Mouse (Mus musculus) CH12.LX (cell line): ENCODE data around the gene Dennd1a. TPM values are rescaled to one million over a fixed set of nuclear protein-coding genes. Genes with fewer than 3 reads are reported as not detected.

Source experiments
- DNase-seq: peaks from one replicate; pipeline ENCODE4 v3.0.0-alpha.2; 2013; ENCODE audit errors: extremely low read depth
- H3K27ac ChIP-seq: 2 replicates; pipeline ENCODE4 v1.5.1; 2012; ENCODE audit warnings: low read depth, mild to moderate bottlenecking, control low read depth, moderate library complexity; ENCODE audit not compliant: insufficient read depth
- H3K27me3 ChIP-seq: replicated peaks from 2 replicates; pipeline ENCODE3; 2012; ENCODE audit warnings: inconsistent platforms
- H3K36me3 ChIP-seq, 2 experiments: replicated peaks in 1 of 2; 2 replicates each; pipeline versions ENCODE3 to v1.6.1; 2012; ENCODE audit warnings: inconsistent platforms in 1 of 2, low read length in 1 of 2, mild to moderate bottlenecking in 1 of 2, mixed read lengths in 1 of 2, moderate library complexity in 1 of 2; ENCODE audit not compliant: control insufficient read depth in 1 of 2, insufficient read depth in 1 of 2
- H3K4me1 ChIP-seq, 2 experiments: 2 replicates each; pipeline ENCODE4 v1.6.1; 2012; ENCODE audit warnings: inconsistent platforms in 1 of 2, moderate library complexity in 1 of 2; ENCODE audit not compliant: insufficient read depth in 2 of 2, control insufficient read depth in 1 of 2
- H3K4me2 ChIP-seq: 2 replicates; pipeline ENCODE4 v1.6.1; 2012; ENCODE audit warnings: low read depth, mild to moderate bottlenecking, control low read depth; ENCODE audit not compliant: poor library complexity, insufficient read depth, severe bottlenecking
- H3K4me3 ChIP-seq, 3 experiments: fragments of 150-350 bp in 1 of 3; sonication (generic) in 1 of 3; replicated peaks in 1 of 3; 2 replicates each; pipeline versions ENCODE3 to v1.5.1; 2011 to 2012; ENCODE audit warnings: low read depth in 2 of 3, low read length in 2 of 3, mild to moderate bottlenecking in 2 of 3, moderate library complexity in 2 of 3, control low read depth in 1 of 3, improper control_type of control experiment in 1 of 3, inconsistent platforms in 1 of 3, mixed read lengths in 1 of 3; ENCODE audit not compliant: poor library complexity in 1 of 3
- H3K79me2 ChIP-seq: replicated peaks from 2 replicates; pipeline ENCODE4 v1.6.1; 2012; ENCODE audit warnings: mild to moderate bottlenecking, moderate library complexity; ENCODE audit not compliant: control insufficient read depth, poor library complexity, insufficient read depth, severe bottlenecking; ENCODE audit errors: extremely low read depth
- H3K9ac ChIP-seq: 2 replicates; pipeline ENCODE4 v1.6.1; 2012; ENCODE audit warnings: low read depth, mild to moderate bottlenecking, control low read depth, moderate library complexity; ENCODE audit not compliant: insufficient read depth
- H3K9me3 ChIP-seq: replicated peaks from 2 replicates; pipeline ENCODE3; 2012; ENCODE audit warnings: low read length, inconsistent platforms, mixed read lengths
- CHD1 ChIP-seq: IDR thresholded peaks from 2 replicates; pipeline ENCODE4 v1.6.1; 2012; ENCODE audit warnings: low read depth, low read length, improper control_type of control experiment, inconsistent platforms
- CTCF ChIP-seq, 2 experiments: IDR thresholded peaks in 1 of 2; conservative IDR thresholded peaks in 1 of 2; 2 replicates each; pipeline ENCODE4 v1.5.1; 2011 to 2012; ENCODE audit warnings: low read depth in 2 of 2, low read length in 2 of 2, improper control_type of control experiment in 1 of 2, inconsistent platforms in 1 of 2, mild to moderate bottlenecking in 1 of 2, moderate library complexity in 1 of 2
- E2F4 ChIP-seq: IDR thresholded peaks from 2 replicates; pipeline ENCODE4 v1.6.1; 2011; ENCODE audit warnings: low read depth, low read length, improper control_type of control experiment; ENCODE audit not compliant: insufficient replicate concordance
- EP300 ChIP-seq: IDR thresholded peaks from 2 replicates; pipeline ENCODE4 v1.6.1; 2011; ENCODE audit warnings: low read length, improper control_type of control experiment
- ETS1 ChIP-seq: conservative IDR thresholded peaks from 2 replicates; pipeline ENCODE4 v1.6.1; 2012; ENCODE audit warnings: low read depth, mild to moderate bottlenecking, inconsistent platforms, low read length, improper control_type of control experiment, moderate library complexity
- HCFC1 ChIP-seq: IDR thresholded peaks from 2 replicates; pipeline ENCODE4 v1.6.1; 2012; ENCODE audit warnings: low read depth, mild to moderate bottlenecking, inconsistent platforms, low read length, improper control_type of control experiment
- IRF4 ChIP-seq: IDR thresholded peaks from 2 replicates; pipeline ENCODE4 v1.6.1; 2014; ENCODE audit warnings: low read depth, mild to moderate bottlenecking, inconsistent platforms, low read length, improper control_type of control experiment
- MAFK ChIP-seq: IDR thresholded peaks from 2 replicates; pipeline ENCODE4 v1.6.1; 2011; ENCODE audit warnings: low read length, improper control_type of control experiment; ENCODE audit not compliant: insufficient replicate concordance
- MEF2A ChIP-seq: IDR thresholded peaks from 2 replicates; pipeline ENCODE4 v1.6.1; 2014; ENCODE audit warnings: low read depth, mild to moderate bottlenecking, inconsistent platforms, low read length, improper control_type of control experiment, borderline replicate concordance
- MYC ChIP-seq: IDR thresholded peaks from 2 replicates; pipeline ENCODE4 v1.6.1; 2011; ENCODE audit warnings: low read depth, mild to moderate bottlenecking, improper control_type of control experiment, low read length
- NRF1 ChIP-seq: IDR thresholded peaks from 2 replicates; pipeline ENCODE4 v1.6.1; 2014; ENCODE audit warnings: low read depth, mild to moderate bottlenecking, inconsistent platforms, low read length, improper control_type of control experiment, moderate library complexity
- POLR2AphosphoS2 ChIP-seq: IDR thresholded peaks from 2 replicates; pipeline ENCODE4 v1.6.1; 2011; ENCODE audit warnings: low read depth, low read length, improper control_type of control experiment
- RCOR1 ChIP-seq: conservative IDR thresholded peaks from 2 replicates; pipeline ENCODE4 v1.6.1; 2012; ENCODE audit warnings: low read depth, mild to moderate bottlenecking, inconsistent platforms, low read length, improper control_type of control experiment
- SIN3A ChIP-seq: IDR thresholded peaks from 2 replicates; pipeline ENCODE4 v1.6.1; 2012; ENCODE audit warnings: low read length, improper control_type of control experiment, inconsistent platforms
- TCF12 ChIP-seq: IDR thresholded peaks from 2 replicates; pipeline ENCODE4 v1.6.1; 2014; ENCODE audit warnings: low read depth, mild to moderate bottlenecking, inconsistent platforms, low read length, improper control_type of control experiment
- UBTF ChIP-seq: IDR thresholded peaks from 2 replicates; pipeline ENCODE4 v1.6.1; 2012; ENCODE audit warnings: low read depth, mild to moderate bottlenecking, inconsistent platforms, low read length, improper control_type of control experiment, moderate library complexity
- USF2 ChIP-seq: conservative IDR thresholded peaks from 2 replicates; pipeline ENCODE4 v1.6.1; 2011; ENCODE audit warnings: low read depth, low read length, improper control_type of control experiment
- ZC3H11A ChIP-seq: IDR thresholded peaks from 2 replicates; pipeline ENCODE4 v1.6.1; 2012; ENCODE audit warnings: low read depth, mild to moderate bottlenecking, inconsistent platforms, low read length, improper control_type of control experiment
- ZMIZ1 ChIP-seq: IDR thresholded peaks from 2 replicates; pipeline ENCODE4 v1.6.1; 2012; ENCODE audit warnings: low read depth, mild to moderate bottlenecking, inconsistent platforms, low read length, improper control_type of control experiment
- ZNF384 ChIP-seq: IDR thresholded peaks from 2 replicates; pipeline ENCODE4 v1.6.1; 2012; ENCODE audit warnings: low read depth, low read length, improper control_type of control experiment, inconsistent platforms
- dilution Hi-C: fragments of 300-500 bp; cut with MboI; formaldehyde crosslinking; loops from 2 replicates; pipeline ENCODE4 v1.14.3; 2020; ENCODE audit warnings: low sequenced_read_pairs; ENCODE audit not compliant: extremely low pct_unique_long_range_greater_than_20kb, extremely low pct_ligation_motif_present
- in situ Hi-C: fragments of 300-500 bp; cut with MboI; formaldehyde crosslinking; loops from 3 replicates; pipeline ENCODE4 v1.14.3; 2019; ENCODE audit warnings: low sequenced_read_pairs, low pct_ligation_motif_present, low pct_unique_long_range_greater_than_20kb, mixed read lengths
- polyA plus RNA-seq: library from polyadenylated mRNA; unstranded; fragments of >175 nt; gene quantifications from 2 replicates; pipeline ENCODE4 v1.2.1, GENCODE M21; 2012; ENCODE audit warnings: low read depth; ENCODE audit not compliant: insufficient read length
- total RNA-seq, 2 experiments: library from RNA; depleted of rRNA; stranded (reverse); fragments of 300-350 nt in 1 of 2; fragments of >200 nt in 1 of 2; gene quantifications; 2 replicates each; pipeline ENCODE4 v1.2.3; 2012 to 2014

Dennd1a gene
- total and polyA plus RNA-seq, 3 experiments = 2.7 to 7.3 (median 4.3) TPM

GRCm38 (mm10) chr2:37801687-37802086 is 485.5 kb downstream of the Dennd1a start:
- Histone ChIP-seq H3K27ac (no peak overlapping the region), H3K79me2 (no peaks in the 10 kb centered on the region), H3K9me3 (no peaks in the 10 kb centered on the region), H3K4me2 (no peak overlapping the region), H3K36me3 (peaks cover 0 to 34% of the 10 kb centered on the region in 2 experiments), H3K4me1 (peaks cover 0 to 17% of the 10 kb centered on the region in 2 experiments; a peak in 2 of 4 replicates), H3K27me3 (no peaks in the 10 kb centered on the region), H3K4me3 (no peak overlapping the region), H3K9ac (no peak overlapping the region)
- in situ Hi-C loops (loop anchor here (25.0 kb wide), 1 partner anchor 361 kb away; no protein-coding TSS in a partner anchor), dilution Hi-C loops (no loop called here)
- no peak for TF ChIP-seq EP300
- no peak for TF ChIP-seq SIN3A
- no peak for TF ChIP-seq RCOR1
- TF ChIP-seq CTCF (conservative IDR thresholded peaks at IDR 0.05 in 1 of 2, IDR thresholded peaks at IDR 0.05 in 1 of 2; ENCODE audit: low read depth in 2 of 2, low read length in 2 of 2) = no peak
- TF ChIP-seq MYC = no peak
- no peak for TF ChIP-seq ZNF384
- no peak for TF ChIP-seq CHD1
- no peak for TF ChIP-seq ZC3H11A
- TF ChIP-seq ZMIZ1 = no peak
- no peak for TF ChIP-seq IRF4
- no peak for TF ChIP-seq E2F4
- no peak for TF ChIP-seq MAFK
- no peak for TF ChIP-seq USF2
- no peak for TF ChIP-seq POLR2AphosphoS2
- TF ChIP-seq NRF1 = no peak
- no peak for TF ChIP-seq HCFC1
- TF ChIP-seq MEF2A = no peak
- no peak for DNase-seq

DNA sequence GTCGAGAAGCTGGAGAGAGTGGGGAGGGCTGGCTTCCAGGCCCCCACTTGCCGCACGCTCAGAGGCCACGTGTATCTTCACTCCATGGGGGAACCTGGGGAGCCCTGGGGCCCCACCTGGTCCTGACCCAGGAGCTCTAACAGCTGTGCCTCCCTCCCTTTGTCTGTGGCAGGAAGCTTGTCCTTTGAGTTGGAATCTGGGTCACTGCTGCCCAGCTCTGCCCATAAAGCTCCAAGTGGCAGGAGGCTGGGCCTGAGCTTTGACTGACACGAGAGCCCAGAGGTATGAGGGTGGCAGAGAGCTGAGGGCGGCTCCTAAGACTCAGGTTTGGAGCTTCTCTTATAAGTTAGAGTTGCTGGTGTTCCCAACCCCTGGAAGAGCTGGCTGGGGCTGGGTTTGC is 488.1 kb downstream of the Dennd1a start:
- no peak overlapping the region for H3K27ac ChIP-seq
- no peak for DNase-seq
- no peaks in the 10 kb centered on the region for H3K79me2 ChIP-seq
- peaks cover 0 to 12% of the 10 kb centered on the region in 2 experiments; a peak in 2 of 4 replicates for H3K4me1 ChIP-seq
- H3K4me2 ChIP-seq = no peak overlapping the region
- no peak for TF ChIP-seq TCF12
- no peak for TF ChIP-seq ETS1
- no peak for TF ChIP-seq UBTF
- TF ChIP-seq CHD1 = no peak
- no peak for TF ChIP-seq HCFC1
- in situ Hi-C loops = no loop called here
- no peaks in the 10 kb centered on the region for H3K9me3 ChIP-seq
- no peak overlapping the region for H3K4me3 ChIP-seq
- H3K9ac ChIP-seq = no peak overlapping the region
- dilution Hi-C loops = no loop called here
- H3K27me3 ChIP-seq = no peaks in the 10 kb centered on the region
- H3K36me3 ChIP-seq = peaks cover 0 to 29% of the 10 kb centered on the region in 2 experiments
